Mouse (Mus musculus) central nervous system, embryonic 14 days (tissue): Measurements from ENCODE around the gene Vmn1r185. TPM values are rescaled to one million over a fixed set of nuclear protein-coding genes. Genes with fewer than 3 reads are reported as not detected.

Source experiments
- polyA plus RNA-seq: library from polyadenylated mRNA; depleted of rRNA; stranded (reverse); fragments of >200 nt; gene quantifications from 2 replicates; pipeline ENCODE4 v1.2.3, GENCODE M21; 2012; rRNA removed

Gene Vmn1r185
- polyA plus RNA-seq, result not detected in 2 replicates

DNA sequence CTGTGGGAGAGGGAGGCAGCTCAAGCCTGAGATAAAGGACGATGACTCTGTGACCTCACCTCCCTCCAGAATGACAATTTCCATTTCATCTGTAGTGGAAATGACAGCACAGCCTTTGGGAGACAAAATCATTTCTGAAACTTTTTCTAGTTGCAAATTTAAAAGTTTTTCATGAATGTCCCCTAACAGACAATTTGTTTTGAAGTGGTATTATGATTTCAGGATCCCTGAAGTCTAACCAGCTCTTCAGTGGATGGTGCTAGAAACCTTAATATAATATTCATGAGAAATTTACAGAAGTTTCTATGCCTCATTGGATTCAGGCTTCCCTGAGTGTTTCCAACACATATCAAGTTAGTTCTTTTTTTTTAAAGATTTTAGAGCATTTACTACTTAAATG lies at the start of gene Vmn1r185:
Gene Vmn1r185, minus strand, starts transcription at position 101 of the 400 bp plus-strand sequence.

Other genes starting within 250 kb of the Vmn1r185 start
- gene Nlrp9c, start 214.8 kb downstream of the Vmn1r185 start, polyA plus RNA-seq, result not detected in 2 replicates
- not detected in 2 replicates for gene Nlrp4a, start 183.4 kb downstream of the Vmn1r185 start, polyA plus RNA-seq
- gene Nlrp9a, start 83.4 kb downstream of the Vmn1r185 start, polyA plus RNA-seq, result not detected in 2 replicates
- gene Cyp2b23, start 68.0 kb upstream of the Vmn1r185 start, polyA plus RNA-seq, result 0.05 TPM in 1 of 2 replicates, not detected in the other
- not detected in 2 replicates for gene Cyp2b19, start 138.7 kb upstream of the Vmn1r185 start, polyA plus RNA-seq
- gene Cyp2g1, start 190.4 kb upstream of the Vmn1r185 start, polyA plus RNA-seq, result 0.24 TPM in 1 of 2 replicates, not detected in the other
- gene Cyp2a5, start 216.8 kb upstream of the Vmn1r185 start, polyA plus RNA-seq, result 0.21 and 0.44 TPM in 2 replicates